Mouse (Mus musculus): Measurements from ENCODE around the gene Skor1. TPM values are rescaled to one million over a fixed set of nuclear protein-coding genes. Genes with fewer than 3 reads are reported as not detected.

Gene Skor1
- polyA plus RNA-seq (2021), result 0.03 TPM

DNA sequence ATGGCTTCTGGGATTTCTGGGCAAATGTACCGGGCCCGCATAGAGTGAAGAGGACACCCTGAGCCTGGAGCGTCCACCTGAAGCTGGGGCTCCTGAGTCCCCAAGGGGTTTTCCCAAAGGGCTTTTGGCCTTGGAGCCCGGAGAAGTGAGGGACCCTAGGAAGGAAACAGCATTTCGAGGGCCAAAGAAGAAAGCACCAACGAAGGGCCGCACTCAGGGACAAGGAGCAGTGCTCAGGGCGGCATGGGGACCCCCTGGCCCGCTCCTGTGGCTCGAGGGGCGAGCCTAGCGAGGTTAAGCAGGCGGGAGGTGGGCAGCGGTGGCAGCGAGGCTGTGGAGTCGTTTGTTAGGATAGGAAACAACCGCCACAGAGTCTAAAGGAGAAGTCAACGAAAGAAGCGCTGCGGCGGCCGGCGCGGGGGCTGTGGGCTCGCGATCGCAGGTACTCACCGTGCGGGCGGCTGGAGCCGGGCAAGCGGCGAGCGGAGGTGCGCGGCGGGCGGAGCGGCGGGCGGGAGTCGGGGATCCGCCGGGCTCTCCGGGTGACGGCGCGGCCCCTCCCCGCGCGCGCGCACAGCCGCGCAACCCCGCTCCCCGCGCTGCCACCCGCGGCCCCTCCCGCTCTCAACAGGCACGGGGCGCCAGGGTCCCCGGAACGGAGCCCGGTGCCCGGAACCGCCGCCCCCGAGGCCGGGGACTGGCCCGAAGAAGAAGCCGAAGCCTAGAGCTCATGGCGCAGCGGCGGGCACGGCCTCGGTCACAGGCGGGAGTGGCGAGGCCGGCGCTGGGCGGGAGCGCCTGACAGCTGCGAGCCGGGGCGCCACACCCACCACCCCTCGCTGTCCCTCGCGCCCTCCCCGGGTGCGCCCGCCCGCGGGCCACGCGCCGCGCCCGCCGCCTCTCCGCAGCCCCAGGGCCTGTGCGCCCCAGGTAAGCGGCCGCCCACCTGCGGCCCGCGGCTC lies at the start of gene Skor1:
Skor1 (minus strand) TSS at position 552 of the 962 bp plus-strand sequence.
- POLR2A ChIA-PET, result interaction anchor here (1.4 kb wide), 1 partner anchor 21 kb away, joined by 3 read pairs; no protein-coding TSS in a partner anchor
- CTCF ChIA-PET, result no interaction called here
- peaks cover 87% of the 10 kb centered on the region for H3K27me3 ChIP-seq
- no peak for TF ChIP-seq CTCF (IDR thresholded peaks at IDR 0.05)
- no peak for ATAC-seq
- in situ Hi-C loops (cut with MboI; ENCODE audit: low pct_unique_long_range_greater_than_20kb), result no loop called here
- no peak for DNase-seq (ENCODE audit: low read depth, low spot score)

DNA sequence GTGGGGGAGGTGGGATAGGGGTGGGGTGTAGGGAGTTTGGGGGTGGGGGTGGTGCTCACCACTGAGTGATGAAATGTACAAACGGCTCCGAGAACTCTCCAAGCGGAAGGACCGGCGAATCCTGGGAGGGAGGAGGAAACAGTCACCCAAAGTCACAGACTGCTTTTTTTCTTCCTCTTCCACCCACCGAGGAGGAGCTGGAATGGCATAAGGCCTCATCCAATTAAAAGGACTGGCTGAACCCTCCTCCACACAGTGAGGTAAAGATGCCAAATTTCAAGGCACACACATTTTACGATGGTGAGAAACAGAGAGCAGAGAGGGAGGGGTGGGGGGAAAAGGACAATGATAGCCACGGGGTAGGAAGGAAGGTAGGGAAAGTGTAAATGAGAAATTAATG lies 48.5 kb upstream of the Skor1 start:
- in situ Hi-C loops (cut with MboI; ENCODE audit: low pct_unique_long_range_greater_than_20kb), result no loop called here

GRCm38 (mm10) chr9:63196114-63196682 lies 47.4 kb upstream of the Skor1 start:
- ChIA-PET POLR2A (no interaction called here), CTCF (no interaction called here)
- H3K27me3 ChIP-seq, result no peaks in the 10 kb centered on the region
- no peak for TF ChIP-seq CTCF (IDR thresholded peaks at IDR 0.05)
- in situ Hi-C loops (cut with MboI; ENCODE audit: low pct_unique_long_range_greater_than_20kb), result no loop called here
- DNase-seq (ENCODE audit: low read depth, low spot score) (no peak), ATAC-seq (no peak)

More for the DNA sequence above, 48.5 kb upstream of the Skor1 start:
- no peak for DNase-seq (ENCODE audit: low read depth, low spot score)
- ChIA-PET POLR2A (no interaction called here), CTCF (no interaction called here)
- TF ChIP-seq CTCF (IDR thresholded peaks at IDR 0.05), result no peak
- no peak for ATAC-seq
- H3K27me3 ChIP-seq, result no peaks in the 10 kb centered on the region

- no peak for DNase-seq (ENCODE audit: low read depth, low spot score)
Observed at GRCm38 (mm10) chr9:63195523-63195922, 46.8 kb upstream of the Skor1 start.

GRCm38 (mm10) chr9:63194791-63195190 lies 46.0 kb upstream of the Skor1 start:
- ChIA-PET CTCF (interaction anchor here (1.5 kb wide), 1 partner anchor 15 kb away, joined by 3 read pairs; no protein-coding TSS in a partner anchor), POLR2A (no interaction called here)
- ATAC-seq, result no peak
- H3K27me3 ChIP-seq, result no peaks in the 10 kb centered on the region
- no peak for DNase-seq (ENCODE audit: low read depth, low spot score)
- no peak for TF ChIP-seq CTCF (IDR thresholded peaks at IDR 0.05)
- in situ Hi-C loops (cut with MboI; ENCODE audit: low pct_unique_long_range_greater_than_20kb), result no loop called here

More at GRCm38 (mm10) chr9:63195523-63195922, 46.8 kb upstream of the Skor1 start:
- no peak for TF ChIP-seq CTCF (IDR thresholded peaks at IDR 0.05)
- POLR2A ChIA-PET, result no interaction called here
- CTCF ChIA-PET, result interaction anchor here (1.5 kb wide), 1 partner anchor 16 kb away, joined by 3 read pairs; no protein-coding TSS in a partner anchor
- in situ Hi-C loops (cut with MboI; ENCODE audit: low pct_unique_long_range_greater_than_20kb), result no loop called here
- H3K27me3 ChIP-seq, result no peaks in the 10 kb centered on the region
- no peak for ATAC-seq

DNA sequence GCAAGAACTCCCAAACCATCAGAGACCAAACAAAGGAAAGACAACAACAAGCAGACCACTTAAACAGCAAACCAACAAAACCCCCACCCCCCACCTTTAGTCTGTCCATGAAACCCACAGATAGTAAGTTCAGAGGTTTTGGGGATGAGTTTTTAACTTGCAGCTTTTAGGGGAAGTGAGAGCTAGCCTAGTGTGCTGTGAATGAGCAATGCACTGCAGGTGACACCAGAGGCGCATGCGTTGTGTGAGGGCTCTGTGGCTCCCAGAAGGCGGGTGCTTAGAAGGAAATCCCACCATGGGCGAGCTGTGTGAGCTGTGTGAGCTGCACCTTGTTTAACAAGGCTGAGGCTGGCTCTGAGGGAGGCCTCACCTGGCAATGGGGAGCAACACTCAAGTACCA lies 44.0 kb upstream of the Skor1 start:
- POLR2A ChIA-PET, result no interaction called here
- no peaks in the 10 kb centered on the region for H3K27me3 ChIP-seq
- CTCF ChIA-PET, result no interaction called here
- in situ Hi-C loops (cut with MboI; ENCODE audit: low pct_unique_long_range_greater_than_20kb), result no loop called here
- no peak for DNase-seq (ENCODE audit: low read depth, low spot score)
- no peak for TF ChIP-seq CTCF (IDR thresholded peaks at IDR 0.05)
- no peak for ATAC-seq

DNA sequence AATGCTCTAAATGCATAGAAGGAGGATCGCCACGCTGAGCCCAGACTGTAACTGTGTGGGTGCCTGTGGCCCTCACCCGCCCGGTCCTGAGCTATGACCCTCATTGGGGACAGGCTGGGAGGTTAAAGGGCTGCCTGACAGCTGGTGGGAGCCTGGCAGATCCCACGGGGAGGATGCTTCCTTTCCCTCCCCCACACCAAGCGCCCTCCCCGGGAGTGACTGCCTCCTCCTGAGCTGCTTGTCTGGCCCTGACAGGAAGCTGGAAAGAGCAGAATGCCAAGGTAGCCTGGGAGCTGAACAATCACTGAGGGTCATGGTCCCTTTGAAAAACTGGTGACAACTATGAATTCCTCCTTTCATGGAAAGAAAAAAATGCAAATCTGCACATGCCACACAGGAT lies 38.5 kb upstream of the Skor1 start:
- ChIA-PET POLR2A (no interaction called here), CTCF (no interaction called here)
- ATAC-seq (no peak), DNase-seq (ENCODE audit: low read depth, low spot score) (no peak)
- no peaks in the 10 kb centered on the region for H3K27me3 ChIP-seq
- in situ Hi-C loops (cut with MboI; ENCODE audit: low pct_unique_long_range_greater_than_20kb), result no loop called here
- TF ChIP-seq CTCF (IDR thresholded peaks at IDR 0.05), result no peak

DNA sequence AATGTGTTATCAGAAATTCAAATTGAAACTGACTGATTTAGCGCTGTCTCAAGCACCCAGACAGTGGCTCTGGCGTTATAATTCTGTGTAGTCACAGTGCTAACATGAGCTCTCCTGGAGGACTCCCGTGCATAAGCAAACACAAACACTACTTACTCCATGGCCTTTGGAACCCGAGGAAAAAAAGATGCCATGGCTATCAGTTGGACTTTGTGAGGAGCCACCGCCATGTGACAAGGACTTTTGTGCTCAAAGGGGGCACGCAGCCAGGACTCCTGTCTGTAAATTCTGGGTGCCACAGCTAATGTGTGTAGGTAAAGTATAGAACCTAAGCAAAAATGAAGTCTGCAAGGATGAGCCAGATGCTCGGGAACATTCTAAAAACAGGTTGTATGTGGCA lies 36.5 kb upstream of the Skor1 start:
- in situ Hi-C loops (cut with MboI; ENCODE audit: low pct_unique_long_range_greater_than_20kb), result no loop called here
- ChIA-PET CTCF (no interaction called here), POLR2A (no interaction called here)
- DNase-seq (ENCODE audit: low read depth, low spot score) (no peak), ATAC-seq (no peak)
- no peak for TF ChIP-seq CTCF (IDR thresholded peaks at IDR 0.05)
- H3K27me3 ChIP-seq, result no peaks in the 10 kb centered on the region

- ChIA-PET CTCF (interaction anchor here (0.8 kb wide), 1 partner anchor 10 kb away, joined by 3 read pairs; no protein-coding TSS in a partner anchor), POLR2A (no interaction called here)
- DNase-seq (ENCODE audit: low read depth, low spot score) (no peak), ATAC-seq (no peak)
- in situ Hi-C loops (cut with MboI; ENCODE audit: low pct_unique_long_range_greater_than_20kb), result no loop called here
- no peak for TF ChIP-seq CTCF (IDR thresholded peaks at IDR 0.05)
- no peaks in the 10 kb centered on the region for H3K27me3 ChIP-seq
Observed at GRCm38 (mm10) chr9:63183864-63184263, 35.1 kb upstream of the Skor1 start.

DNA sequence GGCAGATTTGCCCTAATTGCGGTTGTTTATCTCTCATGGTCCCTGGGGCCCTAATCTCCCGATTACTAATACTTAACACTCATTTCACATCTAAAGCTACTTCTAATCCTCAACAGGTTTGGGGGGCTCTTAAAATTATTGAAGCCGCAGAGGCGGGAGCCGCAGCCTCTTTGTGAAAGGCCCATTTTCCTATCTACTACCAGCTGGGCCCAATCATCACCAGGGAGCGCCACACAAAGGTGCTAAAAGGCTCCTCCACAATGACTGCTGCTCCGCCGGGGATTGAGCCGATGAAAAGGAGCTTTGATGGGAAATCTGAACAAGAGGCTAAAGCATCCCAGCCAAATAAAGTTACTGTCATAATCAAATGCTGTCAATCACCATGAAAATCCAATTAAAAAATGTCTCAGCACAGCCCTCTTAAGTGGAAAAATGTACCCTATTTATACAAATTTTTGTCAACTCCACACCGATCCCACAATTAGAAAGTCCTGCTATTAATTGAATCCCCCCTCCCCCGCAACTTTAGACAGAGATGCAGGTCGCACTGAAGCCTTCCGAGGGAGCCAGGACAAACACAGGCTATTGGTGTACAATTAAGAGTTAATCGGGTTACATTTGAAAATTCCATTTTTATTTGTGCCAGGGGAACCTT lies 33.7 kb upstream of the Skor1 start:
- H3K27me3 ChIP-seq, result no peaks in the 10 kb centered on the region
- ChIA-PET CTCF (no interaction called here), POLR2A (no interaction called here)
- no peak for DNase-seq (ENCODE audit: low read depth, low spot score)
- no peak for TF ChIP-seq CTCF (IDR thresholded peaks at IDR 0.05)
- ATAC-seq, result no peak
- in situ Hi-C loops (cut with MboI; ENCODE audit: low pct_unique_long_range_greater_than_20kb), result no loop called here

Data from Patski (cell line).